Mouse (Mus musculus) brain, embryonic 14.5 days (tissue): Measurements from ENCODE around the gene Cabp1.

ENCODE experiments used
- CTCF ChIP-seq: fragments of 200-500 bp; IDR thresholded peaks from 2 replicates; pipeline ENCODE4 v1.5.1; 2012; ENCODE audit warnings: inconsistent platforms, mild to moderate bottlenecking, moderate library complexity, borderline replicate concordance; ENCODE audit not compliant: insufficient read depth, insufficient read length; ENCODE audit errors: extremely low read depth
- POLR2A ChIP-seq: fragments of 200-500 bp; IDR thresholded peaks from 2 replicates; pipeline ENCODE4 v1.6.1; 2012; ENCODE audit warnings: mild to moderate bottlenecking, inconsistent platforms, borderline replicate concordance; ENCODE audit not compliant: poor library complexity, insufficient read depth, insufficient read length, severe bottlenecking; ENCODE audit errors: extremely low read depth

DNA sequence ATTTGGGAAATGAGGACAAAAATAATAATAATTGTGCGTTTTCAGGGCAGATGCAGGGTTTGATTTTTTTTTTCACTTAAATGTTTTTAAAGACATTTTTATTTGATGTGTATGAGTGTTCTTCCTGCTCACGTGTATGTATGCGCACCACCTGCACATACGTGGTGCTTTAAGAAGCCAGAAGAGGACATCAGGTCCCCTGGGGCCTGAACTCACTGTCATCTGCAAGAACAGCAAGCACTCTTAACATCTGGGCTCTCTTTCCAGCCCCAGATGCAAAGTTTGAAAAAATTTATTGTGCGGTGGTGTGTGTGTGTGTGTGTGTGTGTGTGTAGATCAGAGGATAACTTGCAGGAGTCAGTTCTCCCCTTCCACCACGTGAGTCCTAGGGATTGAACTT lies 16.3 kb downstream of the Cabp1 start:
- TF ChIP-seq CTCF (no peak), POLR2A (no peak)
